Mouse (Mus musculus) urinary bladder, adult 18-20 months (tissue): ENCODE results near the gene Cyb561d2.

Experiments
- DNase-seq, 2 experiments: peaks; one replicate each; pipeline ENCODE4 v3.0.0; 2022; ENCODE audit warnings: low spot score in 2 of 2, mixed read lengths in 2 of 2

Cyb561d2 gene

DNA sequence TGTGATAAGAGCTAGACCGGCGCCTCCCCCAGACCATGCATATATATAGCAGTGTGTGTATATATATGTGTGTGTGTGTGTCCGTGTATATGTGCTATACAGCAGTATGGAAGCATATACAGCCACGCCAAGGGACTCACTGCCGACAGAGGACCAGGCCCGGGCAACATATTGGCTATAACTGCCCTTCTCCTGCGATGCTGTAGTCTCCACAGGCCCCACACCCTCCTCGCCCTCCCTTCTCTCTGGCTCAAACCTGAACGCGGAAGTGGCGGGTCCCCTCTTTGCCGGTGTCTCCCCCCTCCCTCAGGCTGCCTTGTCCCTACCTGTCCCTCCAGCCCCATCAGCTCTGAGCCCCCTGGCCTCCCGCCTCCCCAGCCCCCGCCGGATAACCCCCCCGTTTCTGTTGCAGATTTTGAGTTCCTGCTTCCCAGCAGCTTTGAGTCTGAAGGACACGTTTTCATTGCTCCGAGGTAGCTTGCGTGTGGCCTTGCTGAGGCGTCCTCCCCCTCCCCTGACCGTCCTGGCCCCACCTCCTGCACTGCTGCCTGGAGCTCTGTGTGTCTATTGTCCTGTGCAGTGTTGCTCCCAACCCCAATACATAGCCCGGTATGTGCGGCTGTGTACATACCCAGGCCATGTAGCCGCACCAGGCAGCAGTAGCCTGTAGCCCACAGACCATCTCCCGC lies 20.1 kb downstream of the Cyb561d2 start:
- DNase-seq = no peak

DNA sequence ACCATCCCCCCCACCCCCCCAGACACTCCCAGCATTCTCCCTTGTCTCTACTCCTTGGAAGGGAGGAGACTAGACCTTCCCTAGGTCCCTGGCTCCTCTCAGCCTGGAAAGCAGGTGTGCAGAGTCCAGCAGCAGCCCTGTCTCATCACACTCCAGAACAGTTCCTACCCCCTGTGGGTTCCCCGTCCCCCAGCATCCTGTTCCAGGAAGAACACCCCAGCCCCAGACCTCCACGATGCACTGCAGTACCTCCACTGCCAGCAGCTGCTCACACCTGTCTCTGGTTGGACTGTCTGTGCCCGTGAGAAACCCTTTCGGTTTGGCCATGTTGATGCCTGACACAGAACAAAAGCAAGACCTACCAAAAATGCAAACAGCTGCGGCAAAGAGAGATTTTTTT lies 20.8 kb downstream of the Cyb561d2 start:
- no peak for DNase-seq

DNA sequence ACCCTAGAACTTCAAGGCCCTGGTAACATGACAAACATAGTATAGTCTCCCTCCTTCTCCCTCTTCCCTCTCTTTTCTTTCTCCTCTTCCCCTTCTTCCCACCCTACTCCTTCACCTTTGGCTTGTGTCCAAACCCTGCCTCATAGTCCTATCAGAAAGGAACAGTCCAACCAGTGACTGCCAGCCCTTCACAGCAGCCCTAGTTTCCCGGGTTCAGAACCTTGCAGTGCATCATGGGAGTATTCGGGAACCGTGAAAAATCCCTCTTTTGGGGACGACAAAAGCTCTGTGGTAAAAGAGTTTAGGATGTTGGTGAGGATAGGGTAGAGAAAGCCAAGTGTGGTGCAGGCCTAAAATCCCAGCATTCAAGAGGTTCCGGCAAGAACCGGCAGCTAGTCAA lies 21.7 kb downstream of the Cyb561d2 start:
- DNase-seq = no peak

DNA sequence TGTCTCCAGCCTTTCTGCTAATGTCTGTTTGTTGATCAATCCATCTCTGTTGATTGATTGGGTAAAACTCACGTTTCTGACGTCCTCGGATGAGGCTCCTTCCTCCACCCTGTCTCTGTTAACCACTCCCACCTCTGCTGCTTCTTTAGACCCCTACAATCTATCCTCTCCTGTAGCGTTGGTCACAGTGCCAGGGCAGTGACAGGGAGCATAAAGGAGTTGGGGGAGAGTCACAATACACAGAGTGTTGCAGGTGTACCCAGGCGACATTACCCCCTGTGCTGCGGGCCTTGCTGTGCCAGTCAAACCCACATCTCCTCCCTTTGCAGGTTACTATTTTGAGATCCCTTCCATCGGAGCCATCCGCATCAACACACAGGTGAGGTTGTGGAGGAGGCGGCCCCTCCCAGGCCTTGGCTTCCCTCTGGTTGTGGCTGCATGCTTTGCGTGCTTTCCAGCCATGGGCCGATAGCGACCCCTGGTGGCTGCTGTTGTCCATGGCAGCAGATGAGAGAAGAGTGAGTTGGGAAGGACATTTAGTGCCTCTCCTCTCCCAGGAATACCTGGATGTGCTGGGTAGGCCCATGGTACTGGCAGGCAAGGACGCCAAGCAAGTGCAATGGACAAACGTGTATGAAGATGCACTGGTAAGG lies 27.6 kb downstream of the Cyb561d2 start:
- DNase-seq = peak; percentile 62 to 75

DNA sequence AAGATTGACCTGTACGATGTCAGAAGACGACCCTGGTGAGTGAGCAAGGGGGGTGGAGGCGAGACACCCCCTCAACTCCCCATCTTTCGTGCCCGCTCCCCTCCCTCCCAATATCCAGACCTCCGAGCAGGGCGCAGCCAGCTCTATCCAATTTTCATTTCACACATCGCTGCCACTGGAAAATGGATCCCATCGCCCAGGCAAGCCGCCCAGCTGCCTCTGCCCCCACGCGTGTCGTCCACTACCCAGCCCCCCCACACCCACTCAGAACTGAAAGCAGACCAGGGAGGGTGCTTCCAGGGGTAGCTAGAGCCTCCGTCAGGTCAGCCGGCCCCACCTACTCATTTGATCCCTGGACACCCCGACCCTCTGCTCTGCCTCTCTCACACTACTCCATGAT lies 29.7 kb downstream of the Cyb561d2 start:
- no peak for DNase-seq

DNA sequence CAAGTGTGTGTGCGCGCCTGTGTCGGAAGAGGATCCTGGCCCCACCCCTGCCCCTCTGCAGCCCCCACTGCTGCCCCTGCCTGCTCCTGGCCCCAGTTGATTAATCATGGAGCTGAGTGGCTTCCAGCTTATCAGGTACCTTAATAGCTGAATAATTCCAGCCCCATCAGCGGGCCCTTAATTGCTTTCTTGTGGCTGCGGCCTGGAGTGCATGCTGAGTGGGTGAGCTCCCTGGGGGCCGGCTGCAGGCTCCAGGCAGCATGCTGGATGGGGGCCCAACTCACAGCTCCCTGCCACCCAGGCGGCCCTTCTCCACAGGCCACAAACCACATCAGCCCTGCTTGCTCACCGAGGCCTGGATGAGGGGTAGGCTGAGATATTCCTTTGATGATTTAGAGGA lies 30.6 kb downstream of the Cyb561d2 start:
- no peak for DNase-seq

DNA sequence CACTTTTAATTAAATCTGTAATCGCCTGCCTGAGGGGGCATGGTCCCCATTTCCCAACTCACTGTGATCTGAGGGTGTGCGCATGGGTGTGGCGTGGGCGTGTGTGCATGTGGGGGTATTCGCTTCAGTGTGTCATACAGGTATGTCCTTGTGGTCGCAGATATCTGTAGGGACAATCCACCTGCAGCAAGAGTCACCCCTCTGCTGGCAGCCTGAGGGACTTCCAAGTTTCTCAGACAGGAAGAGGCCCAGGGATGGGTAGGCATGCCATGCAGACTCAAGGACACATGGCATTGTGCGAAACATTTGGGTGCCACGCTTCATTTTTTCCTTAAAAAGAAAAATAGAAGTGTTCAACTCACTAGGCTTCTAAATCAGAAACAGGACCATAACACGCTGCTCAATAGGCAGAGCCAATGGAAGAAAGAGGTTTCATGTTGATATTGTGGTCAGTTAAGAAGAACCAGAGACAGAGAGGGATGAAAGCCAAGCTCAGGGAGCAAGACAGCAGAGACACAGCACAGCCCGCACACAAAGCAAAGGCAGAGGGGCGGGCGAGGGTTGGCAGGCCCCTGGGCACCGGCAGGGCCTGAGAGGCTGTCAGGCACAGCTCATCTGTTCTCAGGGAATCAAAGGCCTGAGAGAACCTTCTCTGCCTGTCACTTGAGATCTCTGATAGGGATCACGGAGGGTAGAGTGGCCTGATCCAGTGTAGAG lies 31.5 kb downstream of the Cyb561d2 start:
- DNase-seq = no peak

DNA sequence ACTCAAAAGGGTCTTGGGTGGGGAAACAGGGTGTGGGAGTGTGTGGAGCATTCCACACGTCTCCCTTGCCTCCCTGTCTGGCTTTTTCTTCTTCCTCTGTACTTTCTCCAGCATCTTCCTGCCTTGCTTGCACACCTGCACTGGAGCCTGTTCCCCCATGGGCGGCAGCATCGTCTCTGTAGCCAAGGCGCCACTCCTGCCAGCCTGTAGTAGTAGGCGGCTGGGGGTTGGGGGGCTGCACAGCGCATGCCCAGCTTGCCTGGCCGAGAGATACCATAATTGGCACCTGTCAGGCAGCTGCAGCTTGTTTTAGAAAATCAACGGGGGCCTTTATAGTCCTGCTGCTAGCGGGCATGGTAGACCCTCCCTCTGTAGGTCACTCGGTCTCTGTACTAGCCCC lies 33.7 kb downstream of the Cyb561d2 start:
- DNase-seq = no peak

DNA sequence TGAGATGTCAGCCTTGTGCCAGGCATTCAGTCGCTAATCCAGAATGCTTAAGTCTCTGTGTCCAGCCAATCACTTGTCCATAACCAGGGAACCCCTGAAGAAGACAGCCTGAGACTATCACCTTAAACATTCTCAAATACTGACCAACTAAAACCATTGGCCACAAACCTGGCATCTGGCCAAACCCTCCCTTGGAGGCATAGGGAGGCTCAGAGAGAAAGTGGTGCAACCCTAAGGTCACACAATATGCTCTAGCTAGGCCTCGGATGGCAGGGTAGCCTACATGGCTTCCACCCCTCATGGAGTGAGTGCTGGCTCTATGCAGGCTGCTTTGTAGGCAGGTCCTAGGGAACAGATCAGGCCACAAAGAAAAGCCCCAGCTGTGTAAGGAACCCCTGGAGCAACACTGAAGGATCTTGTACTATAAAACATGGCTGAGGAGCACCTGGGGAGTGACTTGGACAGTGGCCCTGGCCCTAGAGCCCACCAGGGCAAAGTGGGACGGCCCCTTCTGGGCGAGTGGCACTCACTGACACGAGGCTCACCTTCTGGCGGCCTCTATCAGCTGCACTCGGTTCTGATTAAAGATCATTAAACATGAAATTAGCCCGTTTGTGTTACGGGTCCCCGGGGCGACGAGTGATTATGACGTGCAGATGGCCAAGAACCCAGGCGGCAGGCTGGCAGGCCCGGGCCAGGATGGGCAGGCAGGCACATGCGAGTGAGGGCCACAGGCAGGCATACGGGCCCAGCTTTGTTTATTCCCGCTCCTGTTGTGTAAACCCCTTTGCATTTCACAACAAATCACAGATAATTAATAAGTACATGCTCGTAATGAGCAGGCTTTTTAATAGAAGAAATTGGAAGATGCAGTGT lies 37.1 kb downstream of the Cyb561d2 start:
- DNase-seq = no peak

DNA sequence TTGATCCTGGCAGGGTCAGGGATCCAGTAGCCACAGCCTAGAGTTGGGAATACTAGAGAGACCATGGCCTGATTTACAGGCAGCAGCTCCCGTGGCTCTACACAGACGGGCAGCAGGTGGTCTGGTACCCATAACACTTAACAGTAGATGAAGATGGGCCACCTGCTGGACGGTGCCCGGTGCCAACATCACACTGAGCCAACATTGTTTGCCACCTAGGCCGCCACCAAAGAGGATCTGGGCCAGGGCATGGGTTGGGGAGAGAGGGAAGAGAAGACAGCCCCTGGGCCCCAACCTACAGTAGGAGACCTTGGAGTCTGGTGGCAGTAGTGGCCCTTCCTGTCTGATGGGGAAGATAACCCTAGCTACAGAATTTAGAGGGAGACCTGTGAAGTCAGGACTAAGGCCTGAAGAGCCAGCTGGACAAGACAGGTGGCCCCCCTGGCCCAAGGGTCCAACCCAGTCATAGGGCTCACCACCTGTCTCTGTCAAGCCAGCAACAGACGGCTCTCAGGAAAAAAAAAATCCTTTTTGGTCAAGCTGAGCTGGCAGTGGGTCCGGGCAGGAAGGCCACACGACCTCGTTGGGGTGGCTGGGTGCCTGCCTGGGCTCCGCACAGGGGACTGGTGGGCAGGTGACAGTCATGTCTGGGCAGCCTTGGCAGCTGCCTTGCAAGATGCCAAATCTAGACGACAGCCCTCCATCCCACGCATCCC lies 39.7 kb downstream of the Cyb561d2 start:
- DNase-seq = no peak

DNA sequence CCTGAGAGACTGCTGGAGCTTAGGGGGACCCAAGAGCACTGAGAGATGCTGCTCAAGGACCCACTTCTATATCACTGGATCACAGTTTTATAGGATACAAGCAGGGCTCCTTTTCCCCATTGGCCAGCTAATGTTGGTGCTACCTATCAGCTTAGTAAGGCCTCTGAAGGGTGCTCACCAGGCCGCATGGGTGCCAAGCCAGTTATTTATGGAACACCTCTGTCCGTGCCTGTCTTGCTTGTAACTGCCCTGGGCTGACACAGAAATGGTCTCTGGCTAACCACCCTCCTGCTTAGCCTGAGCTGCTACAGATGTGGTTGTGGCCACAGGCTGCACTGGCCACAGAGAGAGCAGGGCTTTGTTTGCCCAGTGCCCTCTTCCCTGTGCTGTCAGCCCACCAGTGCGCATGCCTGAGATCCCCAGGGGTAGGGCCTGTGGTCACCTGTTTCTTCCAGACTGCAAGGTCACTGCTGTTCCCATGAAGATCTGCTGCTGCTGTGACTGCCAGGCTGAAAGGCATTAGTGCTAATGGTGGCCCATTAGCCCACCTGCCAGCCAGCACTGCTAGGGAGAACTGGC lies 41.2 kb downstream of the Cyb561d2 start:
- DNase-seq = no peak

DNA sequence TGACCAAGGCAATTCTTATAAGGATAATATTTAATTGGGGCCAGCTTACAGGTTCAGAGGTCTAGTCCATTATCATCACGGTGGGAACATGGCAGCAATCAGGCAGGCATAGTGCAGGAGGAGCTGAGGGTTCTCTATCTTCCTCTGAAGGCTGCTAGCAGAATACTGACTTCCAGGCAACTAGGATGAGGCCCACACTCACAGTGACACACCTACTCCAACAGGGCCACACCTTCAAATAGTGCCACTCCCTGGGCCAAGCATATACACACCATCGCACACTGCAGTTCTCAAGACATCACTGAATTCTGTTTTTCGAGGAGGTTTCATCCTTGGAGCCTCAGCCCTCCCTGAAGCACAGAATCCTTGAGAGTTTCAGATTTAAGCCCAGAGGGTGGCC lies 45.6 kb downstream of the Cyb561d2 start:
- no peak for DNase-seq

DNA sequence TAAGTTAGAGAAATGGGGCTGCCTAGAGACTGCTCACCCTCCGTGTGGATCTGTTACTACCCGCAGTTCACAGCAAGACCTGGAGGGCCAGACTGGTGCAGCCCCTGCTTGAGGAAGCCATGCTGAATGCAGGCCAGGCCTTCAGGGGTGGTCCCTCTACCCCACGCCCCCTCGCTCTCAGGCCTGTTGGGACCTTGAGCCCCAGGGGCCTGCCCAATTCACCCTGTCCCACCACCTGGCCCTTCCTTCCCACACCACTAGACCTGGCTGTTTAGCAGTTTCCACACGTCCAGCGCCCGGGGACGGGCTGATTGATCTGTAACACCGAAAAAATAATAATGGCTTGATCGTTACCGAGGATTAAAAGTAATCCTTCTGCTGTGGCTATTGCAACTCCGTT lies 47.8 kb downstream of the Cyb561d2 start:
- no peak for DNase-seq

DNA sequence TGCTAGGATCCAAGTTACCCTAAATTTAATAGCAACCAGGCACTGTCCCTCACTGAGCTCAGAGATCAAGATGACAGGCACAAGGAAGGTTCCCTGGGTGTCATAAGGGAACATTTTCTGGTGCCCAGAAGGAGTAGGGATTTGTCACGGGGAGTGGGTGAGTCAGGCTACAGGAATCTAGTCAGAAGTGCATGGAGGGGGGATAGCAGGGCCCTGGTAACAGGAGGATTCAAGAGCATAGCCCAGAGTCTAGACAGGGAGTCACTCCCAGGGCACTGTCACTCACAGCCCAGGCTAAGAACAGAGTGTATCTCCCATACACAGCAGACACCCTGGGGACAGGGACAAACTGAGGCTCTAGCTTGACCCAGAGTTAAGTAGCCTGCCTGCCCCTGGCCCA lies 48.5 kb downstream of the Cyb561d2 start:
- no peak for DNase-seq

DNA sequence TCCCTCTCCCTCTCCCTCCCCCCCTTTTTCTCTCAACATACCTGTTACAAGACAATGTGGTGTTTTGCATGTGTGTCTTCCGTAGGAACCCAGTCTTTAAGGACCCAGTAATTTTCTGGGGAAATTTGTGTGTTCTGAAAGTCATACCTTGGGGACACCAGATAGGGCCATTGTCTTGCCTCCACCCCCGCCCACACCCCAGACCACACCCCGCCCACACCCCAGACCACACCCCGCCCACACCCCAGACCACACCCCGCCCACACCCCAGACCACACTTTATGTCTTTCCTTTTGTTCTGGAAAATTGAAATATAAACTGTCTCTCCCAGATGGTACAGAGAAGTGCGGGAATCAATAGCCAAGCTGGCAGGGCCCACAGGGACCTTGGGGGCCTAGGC lies 51.4 kb downstream of the Cyb561d2 start:
- no peak for DNase-seq

DNA sequence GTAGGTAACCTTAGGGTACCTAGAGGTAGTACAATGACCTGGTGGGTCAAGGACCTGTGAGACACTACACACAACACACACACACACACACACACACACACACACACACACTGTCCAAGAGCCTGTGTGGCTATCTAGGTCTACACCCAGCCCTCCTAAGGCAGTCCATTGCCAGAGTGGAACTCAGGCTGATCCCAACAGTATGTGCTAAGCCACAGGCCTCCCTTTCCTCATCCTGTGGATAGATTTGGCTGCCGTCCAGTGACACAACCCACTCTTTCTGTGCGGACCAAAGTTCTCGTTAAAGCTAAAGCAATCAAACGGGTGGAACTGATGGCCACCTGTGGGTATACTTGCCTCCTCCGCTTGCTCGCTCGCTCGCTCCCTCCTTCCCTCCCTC lies 51.8 kb downstream of the Cyb561d2 start:
- DNase-seq = no peak
